ENCODE assay signal across 8 mouse cellular contexts in genomic region chr6:145746132-145746849, GRCm38 (mm10). TPM values are rescaled to one million over a fixed set of nuclear protein-coding genes. Genes with fewer than 3 reads are reported as not detected.
DNase-seq lines count a peak whose midpoint lies in the region; ATAC-seq lines count a peak whose summit lies in the region.

Rassf8 (plus strand) TSS chr6:145746748.

- H3K4me1 ChIP-seq in intestine, embryonic 14.5 days (replicated peaks; ENCODE audit: control insufficient read depth, insufficient read depth, low read length), result peaks cover 12% of the 10 kb centered on the region; the same call in 1 of the 2 replicates

- H3K4me2 ChIP-seq in intestine, embryonic 14.5 days (ENCODE audit: low read length), result peak within 1 kb of the TSS; percentile 71

- no peaks in the 10 kb centered on the region; the same call in 1 of the 2 replicates for H3K36me3 ChIP-seq in intestine, embryonic 14.5 days (ENCODE audit: control insufficient read depth, insufficient read depth, low read length)

- no peaks in the 10 kb centered on the region for H3K27me3 ChIP-seq in intestine, embryonic 14.5 days (replicated peaks; ENCODE audit: control insufficient read depth, insufficient read depth, low read length)

- peak within 1 kb of the TSS; percentile 49 for H3K4me3 ChIP-seq in intestine, embryonic 14.5 days (ENCODE audit: low read depth, low read length)

- H3K9ac ChIP-seq in intestine, embryonic 14.5 days (ENCODE audit: low read length), result peak within 1 kb of the TSS; percentile 93

- 1% methylated on average over 51 of the region's 71 CpGs for WGBS in intestine, embryonic 14.5 days

- intact Hi-C loops in gastrocnemius, postnatal 36 days (cut with DNase I), result loop anchor here (5.0 kb wide), 1 partner anchor 46 kb away; no protein-coding TSS in a partner anchor
- intact Hi-C loops in left cerebral cortex, postnatal 25 days (cut with DNase I), result loop anchor here (2.0 kb wide), 1 partner anchor 47 kb away; no protein-coding TSS in a partner anchor

- ATAC-seq in intestine, embryonic 14.5 days (replicated peaks; ENCODE audit: low FRiP score, low TSS enrichment, low read depth), result peak; percentile 97

- DNase-seq in adrenal gland, adult 2 months, result peak; percentile 95
- peak; percentile 95 for DNase-seq in embryo, embryonic 10 days (ENCODE audit: low spot score)
- peak; percentile 85 to 87 for DNase-seq in gastrocnemius, postnatal 36 days
- DNase-seq in intestine, embryonic 14.5 days (ENCODE audit: low spot score), result peak; percentile 96
- DNase-seq in left cerebral cortex, postnatal 25 days (ENCODE audit: low spot score in 2 of 2), result peak; percentile 67 to 79
- peak; percentile 95 for DNase-seq in mesoderm, embryonic 11.5 days (ENCODE audit: low read depth, low spot score)
- peak; percentile 83 for DNase-seq in right cerebral cortex, postnatal 25 days
- peak; percentile 87 to 90 for DNase-seq in urinary bladder, postnatal 4 days (ENCODE audit: low spot score in 2 of 2)

- H3K9me3 ChIP-seq in intestine, embryonic 14.5 days (ENCODE audit: control insufficient read depth, low read length), result no peaks in the 10 kb centered on the region

- peak within 1 kb of the TSS; percentile 87 for H3K27ac ChIP-seq in intestine, embryonic 14.5 days (ENCODE audit: low read depth)

RNA-seq across cellular contexts. Expression of gene Rassf8, which starts in this region (rescaled TPM):
- 10 to 100 TPM; 77.5 to 85.2 TPM for total RNA-seq in adrenal gland, adult 2 months (2021)
- polyA plus RNA-seq in adrenal gland, adult 2 months (2012; rRNA removed), result 13.6 and 18.6 TPM in 2 replicates
- total RNA-seq in gastrocnemius, postnatal 36 days (2021), result 10 to 100 TPM; 27.0 to 29.8 TPM
- 9.1 and 10.8 TPM in 2 replicates for polyA plus RNA-seq in intestine, embryonic 14.5 days (2014; fragmentation: Nextera tagmentation; extraction: Ambion mirVana)
- total RNA-seq in left cerebral cortex, postnatal 25 days (2021), result 10 to 100 TPM; 18.7 to 19.7 TPM

Comparison
In these comparisons a context has a peak if more than half of its experiments do, and no peak if none do; other contexts are left out.
1. Peak in every context shown above with its lines: DNase-seq, ATAC-seq, H3K4me3 ChIP-seq and H3K27ac ChIP-seq.